Mouse (Mus musculus) bone marrow, adult 2 months (tissue): ENCODE measurements around the gene Crybb3.

ENCODE experiments used
- CTCF ChIP-seq: fragments of 200-500 bp; IDR thresholded peaks from 2 replicates; pipeline ENCODE4 v1.5.1; 2011; ENCODE audit warnings: low read length, control low read depth; ENCODE audit not compliant: control insufficient read depth, insufficient read depth
- POLR2A ChIP-seq: fragments of 200-500 bp; IDR thresholded peaks from 2 replicates; pipeline ENCODE4 v1.6.1; 2011; ENCODE audit warnings: low read depth, mild to moderate bottlenecking, control low read depth, low read length, borderline replicate concordance; ENCODE audit not compliant: control insufficient read depth

- TF ChIP-seq POLR2A (no peak), CTCF (peak; percentile 51; the same call in 1 of the 2 replicates)
Observed at GRCm38 (mm10) chr5:113079783-113080182, 1.6 kb downstream of the Crybb3 start.
